Mouse (Mus musculus): ENCODE data around the gene Zbed6.
"Not testable (repeated sequence)": the region's sequence is repeated elsewhere in the genome, so short reads cannot be mapped to it uniquely, and the experiment has no call there.

Gene Zbed6

GRCm38 (mm10) chr1:133660466-133661202, at the start of gene Zbed6:
Gene Zbed6, minus strand, starts transcription at chr1:133660885.
- in situ Hi-C loops (cut with MboI, MseI), result no loop called here

GRCm38 (mm10) chr1:133709292-133709691, 48.6 kb upstream of the Zbed6 start:
- in situ Hi-C loops (cut with MboI, MseI), result no loop called here

- in situ Hi-C loops (cut with MboI, MseI), result not testable (repeated sequence)
Observed at GRCm38 (mm10) chr1:133701824-133702223, 41.1 kb upstream of the Zbed6 start.

- in situ Hi-C loops (cut with MboI, MseI), result no loop called here
Observed at GRCm38 (mm10) chr1:133697935-133698620, 37.4 kb upstream of the Zbed6 start.

GRCm38 (mm10) chr1:133695901-133696300, 35.2 kb upstream of the Zbed6 start:
- in situ Hi-C loops (cut with MboI, MseI), result no loop called here

- in situ Hi-C loops (cut with MboI, MseI), result no loop called here
Observed at GRCm38 (mm10) chr1:133694876-133695275, 34.2 kb upstream of the Zbed6 start.

- in situ Hi-C loops (cut with MboI, MseI), result no loop called here
Observed at GRCm38 (mm10) chr1:133694301-133694700, 33.6 kb upstream of the Zbed6 start.

GRCm38 (mm10) chr1:133693536-133694114, 32.9 kb upstream of the Zbed6 start:
- in situ Hi-C loops (cut with MboI, MseI), result no loop called here

- in situ Hi-C loops (cut with MboI, MseI), result no loop called here
Observed at GRCm38 (mm10) chr1:133692195-133692594, 31.5 kb upstream of the Zbed6 start.

- in situ Hi-C loops (cut with MboI, MseI), result no loop called here
Observed at GRCm38 (mm10) chr1:133691046-133691445, 30.4 kb upstream of the Zbed6 start.

- in situ Hi-C loops (cut with MboI, MseI), result no loop called here
Observed at GRCm38 (mm10) chr1:133689897-133690296, 29.2 kb upstream of the Zbed6 start, which contains the start of gene Lax1. Gene Lax1, minus strand, starts transcription at chr1:133690108.

GRCm38 (mm10) chr1:133688301-133688700, 27.6 kb upstream of the Zbed6 start:
- in situ Hi-C loops (cut with MboI, MseI), result no loop called here

- in situ Hi-C loops (cut with MboI, MseI), result no loop called here
Observed at GRCm38 (mm10) chr1:133685749-133686519, 25.2 kb upstream of the Zbed6 start.

- in situ Hi-C loops (cut with MboI, MseI), result no loop called here
Observed at GRCm38 (mm10) chr1:133671801-133672200, 11.1 kb upstream of the Zbed6 start.

- in situ Hi-C loops (cut with MboI, MseI), result no loop called here
Observed at GRCm38 (mm10) chr1:133671266-133671665, 10.6 kb upstream of the Zbed6 start.

- in situ Hi-C loops (cut with MboI, MseI), result no loop called here
Observed at GRCm38 (mm10) chr1:133670776-133671175, 10.1 kb upstream of the Zbed6 start.

GRCm38 (mm10) chr1:133670190-133670589, 9.5 kb upstream of the Zbed6 start:
- in situ Hi-C loops (cut with MboI, MseI), result no loop called here

GRCm38 (mm10) chr1:133668618-133669017, 7.9 kb upstream of the Zbed6 start:
- in situ Hi-C loops (cut with MboI, MseI), result no loop called here

- in situ Hi-C loops (cut with MboI, MseI), result no loop called here
Observed at GRCm38 (mm10) chr1:133667721-133668120, 7.0 kb upstream of the Zbed6 start.

- in situ Hi-C loops (cut with MboI, MseI), result not testable (repeated sequence)
Observed at GRCm38 (mm10) chr1:133665713-133666112, 5.0 kb upstream of the Zbed6 start.

- in situ Hi-C loops (cut with MboI, MseI), result no loop called here
Observed at GRCm38 (mm10) chr1:133664203-133664970, 3.7 kb upstream of the Zbed6 start.
